Mouse (Mus musculus) erythroblast, embryonic 14.5 days (primary cell): Measurements from ENCODE around the gene Eif2d. TPM values are rescaled to one million over a fixed set of nuclear protein-coding genes. Genes with fewer than 3 reads are reported as not detected.

ENCODE experiments used
- H3K27me3 ChIP-seq: 2 replicates; pipeline ENCODE4 v1.6.1; 2012; ENCODE audit warnings: inconsistent platforms; ENCODE audit not compliant: control insufficient read depth
- H3K36me3 ChIP-seq: 2 replicates; pipeline ENCODE4 v1.6.1; 2012; ENCODE audit warnings: mild to moderate bottlenecking, inconsistent platforms; ENCODE audit not compliant: control insufficient read depth
- H3K4me1 ChIP-seq: 2 replicates; pipeline ENCODE4 v1.6.1; 2012; ENCODE audit warnings: inconsistent platforms; ENCODE audit not compliant: control insufficient read depth
- H3K4me3 ChIP-seq: replicated peaks from 2 replicates; pipeline ENCODE3; 2012; ENCODE audit warnings: moderate library complexity, mild to moderate bottlenecking, inconsistent platforms
- H3K9me3 ChIP-seq: 2 replicates; pipeline ENCODE4 v1.6.1; 2012; ENCODE audit warnings: low read length, inconsistent platforms, mixed read lengths; ENCODE audit not compliant: control insufficient read depth
- GATA1 ChIP-seq: IDR thresholded peaks from 2 replicates; pipeline ENCODE4 v1.6.1; 2012; ENCODE audit warnings: low read length, inconsistent platforms, mixed read lengths
- TAL1 ChIP-seq: IDR thresholded peaks from 3 replicates; pipeline ENCODE4 v1.6.1; 2012; ENCODE audit warnings: low read length, inconsistent platforms, mixed read lengths
- polyA plus RNA-seq: library from polyadenylated mRNA; stranded (reverse); fragments of >175 nt; gene quantifications from 2 replicates; pipeline ENCODE4 v1.2.3, GENCODE M21; 2012

Eif2d gene
- polyA plus RNA-seq, 1 experiment: 2.8 TPM

GRCm38 (mm10) chr1:131180386-131180785 is 27.4 kb downstream of the Eif2d start:
- no peaks in the 10 kb centered on the region for H3K27me3 ChIP-seq
- H3K9me3 ChIP-seq: no peaks in the 10 kb centered on the region
- no peak overlapping the region for H3K4me3 ChIP-seq
- H3K36me3 ChIP-seq: peaks cover 49% of the 10 kb centered on the region
- TF ChIP-seq GATA1: no peak
- H3K4me1 ChIP-seq: no peaks in the 10 kb centered on the region; the same call in none of the 2 replicates

DNA sequence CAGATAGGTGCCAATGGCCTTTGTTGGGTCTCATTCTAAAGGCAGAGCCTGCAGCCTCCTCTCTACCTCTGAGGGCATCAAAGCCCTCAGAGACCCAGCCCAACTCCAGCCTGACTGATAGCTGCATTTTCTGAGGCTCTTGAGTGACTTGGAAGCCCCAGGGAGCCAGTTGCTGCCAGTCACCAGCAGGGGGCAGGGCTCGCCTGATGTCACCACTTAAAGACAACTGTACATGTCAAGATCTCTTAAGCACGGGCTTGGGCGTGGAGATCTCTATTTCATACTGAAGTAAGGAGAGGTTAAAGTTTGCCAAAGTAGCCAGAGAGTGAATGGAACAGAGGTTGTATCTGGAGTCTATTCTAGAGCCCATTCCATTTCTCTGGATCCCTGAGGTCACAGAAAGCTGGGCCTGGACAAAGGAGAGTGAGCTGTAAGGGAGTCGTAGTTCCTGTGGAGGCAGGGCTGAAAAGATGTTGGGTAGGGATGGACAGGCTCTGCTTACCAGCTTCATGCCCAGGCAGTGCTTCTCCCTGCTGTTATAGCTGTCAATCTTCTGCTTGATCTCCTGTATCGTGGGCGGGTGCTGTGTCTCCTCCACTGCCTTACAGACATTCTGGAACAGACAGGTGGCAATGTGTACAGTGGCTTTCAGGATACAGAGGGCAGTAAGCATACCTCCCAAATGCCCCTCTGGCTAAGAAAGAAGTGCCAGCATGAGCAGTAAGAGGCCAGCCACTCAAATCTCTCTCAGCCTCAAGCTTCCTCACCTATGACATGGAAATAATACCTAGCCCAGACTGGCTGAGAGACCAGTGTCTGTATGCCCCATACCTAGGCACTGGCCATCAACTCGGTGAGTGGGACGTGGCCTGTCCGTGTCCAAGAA is 28.9 kb downstream of the Eif2d start:
- no peak for TF ChIP-seq TAL1
- no peak for TF ChIP-seq GATA1
- Histone ChIP-seq H3K36me3 (peaks cover 35% of the 10 kb centered on the region), H3K27me3 (no peaks in the 10 kb centered on the region), H3K4me1 (no peaks in the 10 kb centered on the region; the same call in none of the 2 replicates), H3K9me3 (no peaks in the 10 kb centered on the region), H3K4me3 (no peak overlapping the region)

- no peak overlapping the region for H3K4me3 ChIP-seq
Observed at GRCm38 (mm10) chr1:131183201-131183600, 30.2 kb downstream of the Eif2d start.

DNA sequence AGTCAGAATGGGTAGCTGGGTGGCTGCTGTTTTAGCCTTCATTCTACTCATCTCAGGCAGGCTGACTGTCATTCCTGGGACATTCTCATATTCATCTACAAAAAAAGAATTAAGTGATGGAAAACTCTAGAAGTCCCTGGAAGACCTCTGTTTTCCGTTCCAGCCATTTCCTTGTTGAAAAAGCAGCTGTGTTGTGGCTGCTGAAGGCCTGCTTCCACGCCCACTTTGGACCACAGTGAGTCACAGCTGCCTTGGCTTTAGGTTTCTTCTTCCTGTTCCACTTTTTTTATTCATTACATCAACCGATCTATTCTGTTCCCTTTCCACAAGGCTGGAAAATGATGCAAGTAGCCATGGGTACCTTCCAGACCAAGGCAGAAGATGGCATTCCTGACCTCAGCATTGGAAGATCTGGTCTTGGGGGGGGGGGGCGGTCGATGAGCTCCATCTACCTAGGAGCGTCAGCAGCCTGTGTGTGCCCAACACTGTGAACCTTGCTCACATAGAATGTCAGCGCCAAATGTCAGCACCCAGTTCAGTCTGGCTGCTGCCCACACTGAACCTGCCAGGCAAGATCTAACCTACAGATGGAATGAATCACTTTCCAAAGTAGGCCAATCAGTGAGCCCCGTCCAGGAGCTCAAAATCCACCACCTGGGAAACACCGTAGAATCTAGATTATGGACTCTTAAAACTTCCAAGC is 31.4 kb downstream of the Eif2d start:
- Histone ChIP-seq H3K36me3 (peaks cover 13% of the 10 kb centered on the region), H3K4me3 (no peak overlapping the region), H3K9me3 (no peaks in the 10 kb centered on the region), H3K4me1 (peaks cover 2% of the 10 kb centered on the region), H3K27me3 (no peaks in the 10 kb centered on the region)
- no peak for TF ChIP-seq TAL1
- TF ChIP-seq GATA1: no peak

More at GRCm38 (mm10) chr1:131183201-131183600, 30.2 kb downstream of the Eif2d start:
- no peak for TF ChIP-seq TAL1
- TF ChIP-seq GATA1: no peak
- H3K27me3 ChIP-seq: no peaks in the 10 kb centered on the region
- no peaks in the 10 kb centered on the region; the same call in none of the 2 replicates for H3K4me1 ChIP-seq
- no peaks in the 10 kb centered on the region for H3K9me3 ChIP-seq
- peaks cover 22% of the 10 kb centered on the region for H3K36me3 ChIP-seq

GRCm38 (mm10) chr1:131184956-131185660 is 32.1 kb downstream of the Eif2d start:
- Histone ChIP-seq H3K4me1 (peaks cover 2% of the 10 kb centered on the region), H3K9me3 (no peaks in the 10 kb centered on the region), H3K27me3 (no peaks in the 10 kb centered on the region), H3K4me3 (no peak overlapping the region), H3K36me3 (peaks cover 8% of the 10 kb centered on the region)
- TF ChIP-seq TAL1 (no peak), GATA1 (no peak)

DNA sequence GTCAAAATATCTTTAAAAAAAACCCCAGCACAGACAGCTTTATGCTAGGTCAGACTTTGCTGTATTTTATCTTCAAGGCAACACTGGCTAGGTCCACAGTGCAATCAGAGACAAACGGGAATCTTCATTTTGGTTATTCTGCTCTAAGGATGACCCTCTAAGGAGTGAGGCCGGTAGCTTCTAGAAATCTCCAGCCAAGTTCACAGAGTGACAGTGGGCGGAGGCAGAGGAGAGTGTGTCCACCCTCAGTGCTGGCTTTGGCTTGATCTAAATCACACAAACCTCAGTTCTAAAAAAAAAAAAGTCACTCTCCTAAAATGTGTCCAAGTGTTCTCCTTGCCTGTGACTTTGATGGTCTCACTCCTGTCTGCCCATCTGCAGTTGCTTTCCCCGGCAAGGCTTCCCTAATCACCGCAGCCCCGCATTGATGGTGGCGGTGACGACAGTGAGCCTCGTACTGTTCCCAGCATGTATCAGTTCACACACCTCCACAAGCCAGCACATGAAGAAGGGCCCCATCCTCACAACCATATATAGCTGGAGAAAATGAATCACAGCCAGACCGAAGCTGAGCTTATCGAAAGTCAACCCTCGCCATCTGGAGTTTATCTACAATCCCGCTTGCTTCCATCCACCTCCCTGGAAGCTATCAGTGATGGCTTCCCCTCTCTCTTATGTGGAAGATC is 33.0 kb downstream of the Eif2d start:
- H3K4me3 ChIP-seq: no peak overlapping the region
- no peaks in the 10 kb centered on the region for H3K27me3 ChIP-seq
- H3K9me3 ChIP-seq: no peaks in the 10 kb centered on the region
- peaks cover 2% of the 10 kb centered on the region for H3K4me1 ChIP-seq
- 0 out of 2 replicates have a peak, but pooled peaks cover 1% of the 10 kb centered on the region for H3K36me3 ChIP-seq
- TF ChIP-seq GATA1: no peak
- TF ChIP-seq TAL1: no peak

DNA sequence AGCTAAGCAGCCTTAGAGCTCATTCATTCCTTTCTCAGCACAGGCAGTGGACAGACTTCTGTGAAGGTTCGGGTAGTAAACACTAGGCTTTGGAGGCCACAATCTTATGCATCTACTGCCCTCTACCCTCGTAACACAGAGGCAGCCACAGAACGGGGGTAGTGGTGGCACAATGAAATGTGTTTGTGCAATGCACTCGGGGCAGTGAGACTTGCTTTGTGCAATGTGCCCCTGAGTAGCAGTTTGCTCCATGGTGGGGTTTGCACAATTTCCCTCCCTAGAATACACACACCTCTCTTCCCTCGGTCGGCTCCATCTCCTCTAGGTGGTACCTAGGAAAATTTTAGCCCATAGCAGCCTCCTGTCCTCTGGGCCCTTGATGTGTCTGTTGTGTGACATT is 34.0 kb downstream of the Eif2d start:
- Histone ChIP-seq H3K4me1 (peaks cover 2% of the 10 kb centered on the region; the same call in 1 of the 2 replicates), H3K4me3 (no peak overlapping the region), H3K27me3 (no peaks in the 10 kb centered on the region), H3K36me3 (no peaks in the 10 kb centered on the region), H3K9me3 (no peaks in the 10 kb centered on the region)
- TF ChIP-seq TAL1: no peak

GRCm38 (mm10) chr1:131187856-131188255 is 34.9 kb downstream of the Eif2d start:
- Histone ChIP-seq H3K4me3 (no peak overlapping the region), H3K4me1 (peaks cover 2% of the 10 kb centered on the region; the same call in 1 of the 2 replicates), H3K36me3 (no peaks in the 10 kb centered on the region), H3K27me3 (no peaks in the 10 kb centered on the region), H3K9me3 (no peaks in the 10 kb centered on the region)
- no peak for TF ChIP-seq GATA1
- no peak for TF ChIP-seq TAL1
